ENCODE assay signal across 11 mouse cellular contexts in the genomic region with DNA sequence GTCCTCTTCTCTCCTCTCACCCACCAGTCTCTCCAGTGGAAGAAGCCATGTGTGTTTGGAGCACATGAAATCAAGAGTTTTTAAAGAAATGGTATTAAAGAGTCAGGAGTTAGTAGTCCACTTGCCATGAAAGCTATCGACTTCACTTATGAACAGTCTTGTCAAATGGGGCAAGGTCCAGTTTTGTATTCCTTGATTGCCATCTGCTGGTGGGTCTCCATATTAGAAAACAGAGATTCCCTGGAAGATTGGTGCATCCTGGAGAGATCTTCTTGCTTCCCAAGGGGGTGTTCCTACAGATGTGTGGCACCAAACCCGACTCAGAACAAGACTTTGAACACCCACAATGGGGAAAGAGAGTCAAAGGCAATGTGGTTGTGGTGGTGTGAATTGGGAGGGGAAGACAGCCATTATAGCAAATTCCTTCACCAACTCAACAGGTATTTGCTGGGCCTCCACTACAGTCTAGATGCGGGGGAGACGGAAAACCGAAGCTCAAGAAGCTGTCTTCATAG. TPM values are rescaled to one million over a fixed set of nuclear protein-coding genes. Genes with fewer than 3 reads are reported as not detected.
DNase-seq lines count a peak whose midpoint lies in the region; ATAC-seq and TF ChIP-seq lines count a peak whose summit lies in the region.
"Had no signal": no experiment of that assay in that cellular context is flagged by ENCODE, and none has a peak within 500 bp of the region (broad histone marks: within the 10 kb centered on the region; RNA-seq: fewer than 3 reads in every experiment).

No protein-coding gene starts in this region.

- DNase-seq in embryonic facial prominence, embryonic 11.5 days (ENCODE audit: low spot score), result peak; percentile 66
- no peak for DNase-seq in embryonic facial prominence, embryonic 10.5 days (ENCODE audit: low spot score)
- DNase-seq in neural tube, embryonic 11.5 days (ENCODE audit: low spot score), result peak; percentile 33
- DNase-seq in frontal cortex, postnatal 10 days (ENCODE audit: low spot score in 2 of 2), result peak; percentile 5 to 24
- DNase-seq in left cerebral cortex, adult 2 months (ENCODE audit: extremely low spot score in 1 of 2, low spot score in 2 of 2), result peak; percentile 28 to 36
- peak; percentile 12 to 44 for DNase-seq in thymus, postnatal 10 days (ENCODE audit: low spot score in 2 of 2)
- DNase-seq in ovary, postnatal 36 days (ENCODE audit: low spot score), result no peak

- H3K4me2 ChIP-seq in embryonic facial prominence, embryonic 11.5 days (ENCODE audit: low read depth, low read length), result no peak overlapping the region
- no peak overlapping the region for H3K4me2 ChIP-seq in neural tube, embryonic 11.5 days (ENCODE audit: low read depth)
- no peak overlapping the region for H3K4me2 ChIP-seq in neural tube, embryonic 15.5 days
- H3K4me2 ChIP-seq: limb, embryonic 15.5 days had no signal

- no peak for ATAC-seq in embryonic facial prominence, embryonic 11.5 days (replicated peaks; ENCODE audit: insufficient number of reproducible peaks, low FRiP score, low TSS enrichment, low read depth)
- ATAC-seq in neural tube, embryonic 11.5 days (ENCODE audit: insufficient read depth, low FRiP score, low TSS enrichment), result no peak
- no peak for ATAC-seq in neural tube, embryonic 15.5 days (ENCODE audit: low FRiP score)

- H3K9me3 ChIP-seq in embryonic facial prominence, embryonic 11.5 days (replicated peaks; ENCODE audit: control insufficient read depth, low read length), result no peaks in the 10 kb centered on the region
- H3K9me3 ChIP-seq in embryonic facial prominence, embryonic 10.5 days, result no peaks in the 10 kb centered on the region
- no peaks in the 10 kb centered on the region for H3K9me3 ChIP-seq in neural tube, embryonic 11.5 days (ENCODE audit: control insufficient read depth, low read length)
- H3K9me3 ChIP-seq in neural tube, embryonic 15.5 days (replicated peaks), result no peaks in the 10 kb centered on the region
- H3K9me3 ChIP-seq: G1E; limb, embryonic 15.5 days had no signal

- no peaks in the 10 kb centered on the region for H3K4me1 ChIP-seq in embryonic facial prominence, embryonic 11.5 days (ENCODE audit: control insufficient read depth, insufficient read depth, low read length)
- H3K4me1 ChIP-seq in embryonic facial prominence, embryonic 10.5 days, result no peaks in the 10 kb centered on the region
- no peaks in the 10 kb centered on the region for H3K4me1 ChIP-seq in neural tube, embryonic 11.5 days (ENCODE audit: control insufficient read depth, insufficient read depth, low read length)
- no peaks in the 10 kb centered on the region for H3K4me1 ChIP-seq in neural tube, embryonic 15.5 days
- H3K4me1 ChIP-seq: limb, embryonic 15.5 days had no signal

- intact Hi-C loops in left cerebral cortex, adult 2 months (cut with DNase I), result loop anchor here (2.0 to 5.0 kb wide), 2 partner anchors 37 to 426 kb away; no protein-coding TSS in a partner anchor

- H3K4me3 ChIP-seq in embryonic facial prominence, embryonic 11.5 days (ENCODE audit: low read depth, low read length), result no peak overlapping the region
- no peak overlapping the region for H3K4me3 ChIP-seq in embryonic facial prominence, embryonic 10.5 days
- no peak overlapping the region for H3K4me3 ChIP-seq in neural tube, embryonic 11.5 days (ENCODE audit: low read depth, low read length)
- H3K4me3 ChIP-seq in neural tube, embryonic 15.5 days (replicated peaks), result no peak overlapping the region
- H3K4me3 ChIP-seq in left cerebral cortex, adult 2 months, result no peak overlapping the region
- H3K4me3 ChIP-seq: erythroblast, embryonic 14.5 days; limb, embryonic 15.5 days had no signal

- no peaks in the 10 kb centered on the region for H3K27me3 ChIP-seq in embryonic facial prominence, embryonic 11.5 days (ENCODE audit: control insufficient read depth, insufficient read depth, low read length)
- H3K27me3 ChIP-seq in embryonic facial prominence, embryonic 10.5 days (replicated peaks; ENCODE audit: low read depth, poor library complexity, severe bottlenecking), result peaks cover 5% of the 10 kb centered on the region; the same call in 1 of the 2 replicates
- H3K27me3 ChIP-seq in neural tube, embryonic 11.5 days (ENCODE audit: control insufficient read depth, insufficient read depth, low read length), result no peaks in the 10 kb centered on the region
- H3K27me3 ChIP-seq in neural tube, embryonic 15.5 days (replicated peaks), result no peaks in the 10 kb centered on the region
- H3K27me3 ChIP-seq: limb, embryonic 15.5 days had no signal

- 58% methylated on average over 5 of the region's 5 CpGs for WGBS in embryonic facial prominence, embryonic 11.5 days
- whole genome bisulfite sequencing in embryonic facial prominence, embryonic 10.5 days, result 60% methylated on average over 5 of the region's 5 CpGs
- 68% methylated on average over 5 of the region's 5 CpGs for WGBS in neural tube, embryonic 11.5 days
- WGBS in neural tube, embryonic 15.5 days, result 64% methylated on average over 5 of the region's 5 CpGs

- no peak overlapping the region for H3K9ac ChIP-seq in embryonic facial prominence, embryonic 11.5 days (replicated peaks; ENCODE audit: low read length)
- no peak overlapping the region for H3K9ac ChIP-seq in neural tube, embryonic 11.5 days (ENCODE audit: low read length)
- H3K9ac ChIP-seq in neural tube, embryonic 15.5 days (replicated peaks), result no peak overlapping the region
- H3K9ac ChIP-seq: limb, embryonic 15.5 days had no signal

- TF ChIP-seq CTCF in left cerebral cortex, adult 2 months (IDR thresholded peaks at IDR 0.05), result peak; percentile 59

- no peaks in the 10 kb centered on the region for H3K36me3 ChIP-seq in embryonic facial prominence, embryonic 11.5 days (replicated peaks; ENCODE audit: control insufficient read depth, insufficient read depth, low read depth, low read length)
- no peaks in the 10 kb centered on the region for H3K36me3 ChIP-seq in embryonic facial prominence, embryonic 10.5 days (replicated peaks)
- no peaks in the 10 kb centered on the region for H3K36me3 ChIP-seq in neural tube, embryonic 11.5 days (ENCODE audit: control insufficient read depth, insufficient read depth, low read length)
- H3K36me3 ChIP-seq in neural tube, embryonic 15.5 days, result no peaks in the 10 kb centered on the region
- H3K36me3 ChIP-seq: G1E; limb, embryonic 15.5 days had no signal

- H3K27ac ChIP-seq in embryonic facial prominence, embryonic 11.5 days (replicated peaks; ENCODE audit: low read depth, low read length), result no peak overlapping the region
- no peak overlapping the region for H3K27ac ChIP-seq in embryonic facial prominence, embryonic 10.5 days (replicated peaks)
- no peak overlapping the region for H3K27ac ChIP-seq in neural tube, embryonic 11.5 days (ENCODE audit: low read depth, low read length)
- H3K27ac ChIP-seq in neural tube, embryonic 15.5 days (replicated peaks), result no peak overlapping the region
- no peak overlapping the region for H3K27ac ChIP-seq in left cerebral cortex, adult 2 months
- H3K27ac ChIP-seq: limb, embryonic 15.5 days had no signal

RNA-seq across cellular contexts. Expression of gene Sec63, which starts 26.7 kb away (rescaled TPM):
- 26.0 and 29.4 TPM in 2 replicates for polyA plus RNA-seq in embryonic facial prominence, embryonic 11.5 days (2014; fragmentation: Nextera tagmentation; extraction: Ambion mirVana)
- polyA plus RNA-seq in embryonic facial prominence, embryonic 10.5 days (2016; fragmentation: Nextera tagmentation; extraction: Ambion mirVana), result 24.5 and 24.9 TPM in 2 replicates
- 30.4 and 36.0 TPM in 2 replicates for polyA plus RNA-seq in neural tube, embryonic 11.5 days (2014; fragmentation: Nextera tagmentation; extraction: Ambion mirVana)
- polyA plus RNA-seq in neural tube, embryonic 15.5 days (2015; fragmentation: Nextera tagmentation; extraction: Ambion mirVana), result 15.8 and 19.3 TPM in 2 replicates
- total RNA-seq in left cerebral cortex, adult 2 months (2021), result 10 to 100 TPM; 46.2 to 62.8 TPM

Comparison
In these comparisons a context has a peak if more than half of its experiments do, and no peak if none do; other contexts are left out.
1. DNase-seq: peak in embryonic facial prominence, embryonic 11.5 days (single experiment), neural tube, embryonic 11.5 days (single experiment), frontal cortex, postnatal 10 days (2 of 2), left cerebral cortex, adult 2 months (2 of 2) and thymus, postnatal 10 days (2 of 2); none in embryonic facial prominence, embryonic 10.5 days (single experiment) and ovary, postnatal 36 days (single experiment).